Mouse (Mus musculus) neural tube, embryonic 15.5 days (tissue): ENCODE results near the gene Zdhhc9. TPM values are rescaled to one million over a fixed set of nuclear protein-coding genes. Genes with fewer than 3 reads are reported as not detected.

ENCODE experiments used
- ATAC-seq: fragments of 200-750 bp; cut with Nextera tagmentation; 2 replicates; pipeline ENCODE4 v1.8.0; 2017; ENCODE audit warnings: mild to moderate bottlenecking, moderate TSS enrichment, moderate library complexity; ENCODE audit not compliant: low FRiP score
- H3K27ac ChIP-seq: fragments of 300-500 bp; sonication (generic); replicated peaks from 2 replicates; pipeline ENCODE4 v1.5.1; 2015; ENCODE audit warnings: mild to moderate bottlenecking, inconsistent platforms
- H3K27me3 ChIP-seq: fragments of 300-500 bp; sonication (generic); replicated peaks from 2 replicates; pipeline ENCODE4 v1.6.1; 2015; ENCODE audit warnings: inconsistent platforms
- H3K36me3 ChIP-seq: fragments of 300-500 bp; sonication (generic); 2 replicates; pipeline ENCODE4 v1.6.1; 2015; ENCODE audit warnings: inconsistent platforms
- H3K4me1 ChIP-seq: fragments of 300-500 bp; sonication (generic); 2 replicates; pipeline ENCODE4 v1.6.1; 2015; ENCODE audit warnings: inconsistent platforms
- H3K4me2 ChIP-seq: fragments of 300-500 bp; sonication (generic); 2 replicates; pipeline ENCODE4 v1.6.1; 2015; ENCODE audit warnings: inconsistent platforms, mild to moderate bottlenecking, moderate library complexity
- H3K4me3 ChIP-seq: fragments of 300-500 bp; sonication (generic); replicated peaks from 2 replicates; pipeline ENCODE4 v1.5.1; 2015; ENCODE audit warnings: mild to moderate bottlenecking, inconsistent platforms
- H3K9ac ChIP-seq: fragments of 300-500 bp; sonication (generic); replicated peaks from 2 replicates; pipeline ENCODE4 v1.6.1; 2015; ENCODE audit warnings: mild to moderate bottlenecking, inconsistent platforms
- H3K9me3 ChIP-seq: fragments of 300-500 bp; sonication (generic); replicated peaks from 2 replicates; pipeline ENCODE4 v1.6.1; 2016; ENCODE audit warnings: inconsistent platforms
- WGBS: fragments of 180-500 bp; shearing (Covaris S2); methylation state at CpG from one replicate; pipeline ENCODE4 v1.1.7; 2015; ENCODE audit warnings: mixed read lengths; 5-methylcytosine and 5-hydroxymethylcytosine counted together
- polyA plus RNA-seq: library from polyadenylated mRNA; unstranded; fragments of >200 nt; fragmentation: Nextera tagmentation; extraction: Ambion mirVana; gene quantifications from 2 replicates; pipeline ENCODE4 v1.2.1, GENCODE M21; 2015

Gene Zdhhc9
- polyA plus RNA-seq, 1 experiment from 2014 or later, result 8.7 TPM

DNA sequence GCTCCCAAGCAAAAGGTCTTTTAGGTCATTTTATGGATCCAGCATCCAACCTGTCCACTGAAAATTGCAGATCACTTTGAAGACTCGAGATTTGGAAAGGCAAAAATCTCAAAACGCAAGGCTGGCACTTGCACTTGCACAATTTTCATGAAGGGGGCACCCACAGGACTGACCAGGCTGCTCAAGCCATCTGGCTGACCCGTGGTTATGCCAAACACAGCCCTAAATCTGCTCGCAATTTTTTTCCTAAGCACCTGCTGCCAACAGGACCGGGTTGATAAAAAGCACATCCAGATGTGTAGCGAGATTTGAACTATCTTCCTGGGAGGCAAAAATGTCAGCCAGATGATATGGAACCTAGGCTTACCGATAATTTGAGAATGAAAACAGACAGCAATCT lies 4.9 kb downstream of the Zdhhc9 start:
- Histone ChIP-seq H3K36me3 (no peaks in the 10 kb centered on the region), H3K27ac (no peak overlapping the region), H3K9ac (no peak overlapping the region), H3K9me3 (no peaks in the 10 kb centered on the region), H3K4me3 (no peak overlapping the region), H3K4me2 (no peak overlapping the region), H3K27me3 (no peaks in the 10 kb centered on the region), H3K4me1 (peaks cover 26% of the 10 kb centered on the region)
- 81% methylated on average over 7 of the region's 7 CpGs for WGBS
- no peak for ATAC-seq

DNA sequence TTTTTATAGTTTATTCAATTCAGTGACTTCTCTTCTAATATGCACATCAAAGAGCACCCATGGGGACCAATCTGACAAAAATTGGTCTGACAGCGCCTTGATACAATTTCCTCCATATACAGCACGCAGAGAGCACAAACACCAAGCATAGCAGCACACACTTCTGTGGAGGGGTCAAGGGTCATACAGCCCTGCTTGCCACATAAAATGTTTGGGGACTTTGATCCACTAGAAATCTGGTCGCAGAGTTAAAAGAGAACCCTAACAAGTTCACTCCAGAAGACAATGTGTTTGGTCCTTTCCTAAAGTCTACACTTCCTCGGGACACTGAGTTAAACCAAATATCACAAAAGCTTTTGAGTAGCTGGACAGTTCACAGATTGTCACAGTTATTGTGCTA lies 5.7 kb downstream of the Zdhhc9 start:
- no peak overlapping the region for H3K27ac ChIP-seq
- 64% methylated on average over 4 of the region's 4 CpGs for WGBS
- H3K9me3 ChIP-seq, result no peaks in the 10 kb centered on the region
- H3K9ac ChIP-seq, result no peak overlapping the region
- H3K4me2 ChIP-seq, result no peak overlapping the region
- no peak for ATAC-seq
- H3K4me3 ChIP-seq, result no peak overlapping the region
- no peaks in the 10 kb centered on the region for H3K27me3 ChIP-seq
- peaks cover 26% of the 10 kb centered on the region for H3K4me1 ChIP-seq
- H3K36me3 ChIP-seq, result no peaks in the 10 kb centered on the region

DNA sequence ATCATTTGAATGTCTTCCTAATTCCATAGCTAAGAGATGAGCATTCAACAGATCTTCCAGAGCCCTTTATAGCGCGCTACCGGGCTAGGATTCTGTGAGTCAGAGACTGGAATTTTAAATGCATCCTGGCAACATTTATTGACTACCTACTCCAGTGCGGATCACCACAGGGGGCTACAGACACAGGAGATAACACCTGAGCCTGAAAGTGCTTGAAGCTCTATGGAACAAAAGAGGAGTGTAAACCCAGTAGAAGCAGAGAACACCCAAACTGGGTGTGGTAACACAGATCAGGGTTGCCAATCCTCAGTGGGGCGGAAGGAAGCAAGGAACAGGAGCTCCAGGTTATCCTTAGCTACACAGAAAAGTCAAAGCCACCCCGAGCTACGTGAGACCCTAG lies 6.2 kb downstream of the Zdhhc9 start:
- Histone ChIP-seq H3K36me3 (no peaks in the 10 kb centered on the region), H3K9me3 (no peaks in the 10 kb centered on the region), H3K4me3 (no peak overlapping the region), H3K27me3 (no peaks in the 10 kb centered on the region), H3K4me2 (no peak overlapping the region), H3K4me1 (peaks cover 25% of the 10 kb centered on the region), H3K27ac (no peak overlapping the region), H3K9ac (no peak overlapping the region)
- 82% methylated on average over 7 of the region's 7 CpGs for WGBS
- ATAC-seq, result no peak

DNA sequence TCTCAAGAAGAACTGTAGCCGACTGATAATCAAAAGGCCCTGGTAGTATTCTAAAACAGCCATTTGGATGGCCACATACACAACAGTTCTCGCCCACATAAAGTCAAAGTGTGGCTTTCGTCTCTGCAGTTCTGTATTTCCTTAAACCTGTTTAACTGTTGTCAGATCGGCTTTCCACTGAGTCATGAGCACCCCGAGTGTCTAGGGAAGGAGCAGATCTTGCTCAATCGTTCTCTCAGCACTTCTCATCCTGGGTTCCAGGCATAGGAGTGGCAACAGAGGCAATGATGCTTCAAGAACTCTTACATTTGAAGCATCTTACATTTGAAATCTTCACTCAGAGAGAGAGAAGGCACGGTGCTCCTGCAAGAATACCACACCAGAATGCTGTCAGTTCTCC lies 6.7 kb downstream of the Zdhhc9 start:
- no peak overlapping the region for H3K4me3 ChIP-seq
- peaks cover 20% of the 10 kb centered on the region for H3K4me1 ChIP-seq
- no peak for ATAC-seq
- H3K9ac ChIP-seq, result no peak overlapping the region
- H3K27me3 ChIP-seq, result no peaks in the 10 kb centered on the region
- no peaks in the 10 kb centered on the region for H3K9me3 ChIP-seq
- no peak overlapping the region for H3K4me2 ChIP-seq
- WGBS, result 89% methylated on average over 7 of the region's 7 CpGs
- H3K27ac ChIP-seq, result no peak overlapping the region
- H3K36me3 ChIP-seq, result no peaks in the 10 kb centered on the region

DNA sequence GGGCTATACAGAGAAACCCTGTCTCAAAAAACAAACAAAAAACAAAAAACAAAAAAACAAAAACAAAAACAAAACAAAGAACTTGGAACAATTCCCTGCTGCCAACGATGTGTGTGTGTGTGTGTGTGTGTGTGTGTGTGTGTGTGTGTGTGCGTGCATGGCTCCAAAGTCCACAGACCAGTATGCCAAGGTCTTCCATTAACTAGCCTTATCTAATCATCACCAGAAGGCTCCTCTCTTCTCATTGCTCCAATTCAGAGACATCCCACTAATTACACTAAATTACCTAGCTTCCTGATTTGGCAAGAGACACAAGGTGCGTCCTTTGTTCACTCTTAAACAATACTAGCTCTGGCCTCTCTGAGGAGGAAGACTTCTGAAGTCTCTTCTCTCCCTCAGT lies 8.0 kb downstream of the Zdhhc9 start:
- H3K9ac ChIP-seq, result no peak overlapping the region
- no peaks in the 10 kb centered on the region for H3K27me3 ChIP-seq
- no peaks in the 10 kb centered on the region for H3K36me3 ChIP-seq
- no peaks in the 10 kb centered on the region for H3K9me3 ChIP-seq
- H3K4me2 ChIP-seq, result no peak overlapping the region
- H3K4me1 ChIP-seq, result peaks cover 13% of the 10 kb centered on the region
- no peak overlapping the region for H3K27ac ChIP-seq
- no peak for ATAC-seq
- no peak overlapping the region for H3K4me3 ChIP-seq
- 84% methylated on average over 3 of the region's 3 CpGs for WGBS

DNA sequence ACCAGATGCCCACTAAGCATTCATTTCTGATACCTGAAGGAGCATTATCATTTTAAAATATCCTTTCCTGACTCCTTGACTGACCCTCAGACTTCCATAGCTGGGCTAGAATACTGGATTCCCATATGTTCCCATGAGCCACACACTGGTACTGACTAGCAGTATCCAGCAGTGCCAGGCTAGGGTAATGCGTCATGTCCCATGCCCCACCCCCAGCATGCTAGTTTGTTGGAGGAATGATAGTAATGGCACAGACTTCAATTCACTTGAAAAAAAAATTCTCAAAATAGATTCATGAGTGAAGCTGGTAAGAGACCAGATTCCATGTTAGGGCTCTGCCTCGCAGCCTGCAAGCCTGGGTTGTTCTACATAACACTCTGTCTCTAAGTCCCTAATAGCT lies 9.7 kb downstream of the Zdhhc9 start:
- no peak for ATAC-seq
- Histone ChIP-seq H3K27me3 (no peaks in the 10 kb centered on the region), H3K9ac (no peak overlapping the region), H3K4me1 (no peaks in the 10 kb centered on the region), H3K9me3 (no peaks in the 10 kb centered on the region), H3K36me3 (no peaks in the 10 kb centered on the region), H3K27ac (no peak overlapping the region), H3K4me2 (no peak overlapping the region), H3K4me3 (no peak overlapping the region)
- 93% methylated on average over 2 of the region's 2 CpGs for WGBS

DNA sequence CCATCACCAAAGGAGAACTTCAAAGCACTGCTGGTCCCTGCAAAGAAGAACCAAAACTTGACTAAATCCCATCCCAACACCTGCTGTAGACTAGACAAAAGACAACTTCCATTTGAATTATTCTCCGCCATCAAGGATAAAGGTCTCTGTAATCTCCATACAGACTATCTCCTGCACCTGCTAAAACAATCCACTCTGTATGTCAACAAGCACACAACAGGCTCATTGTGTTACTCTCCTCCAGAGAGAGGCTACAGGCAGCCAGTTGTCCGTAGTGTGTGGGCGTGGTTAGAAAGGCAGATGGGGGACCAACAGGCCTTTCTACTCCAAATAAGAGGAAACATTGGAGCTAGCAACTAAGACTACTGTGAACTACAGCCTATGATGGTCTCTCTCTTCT lies 10.8 kb downstream of the Zdhhc9 start:
- no peak for ATAC-seq
- Histone ChIP-seq H3K4me1 (no peaks in the 10 kb centered on the region), H3K27me3 (no peaks in the 10 kb centered on the region), H3K9ac (no peak overlapping the region), H3K4me2 (no peak overlapping the region), H3K4me3 (no peak overlapping the region), H3K27ac (no peak overlapping the region), H3K36me3 (0 out of 2 replicates have a peak, but pooled peaks cover 4% of the 10 kb centered on the region), H3K9me3 (no peaks in the 10 kb centered on the region)
- 78% methylated on average over 3 of the region's 3 CpGs for WGBS

DNA sequence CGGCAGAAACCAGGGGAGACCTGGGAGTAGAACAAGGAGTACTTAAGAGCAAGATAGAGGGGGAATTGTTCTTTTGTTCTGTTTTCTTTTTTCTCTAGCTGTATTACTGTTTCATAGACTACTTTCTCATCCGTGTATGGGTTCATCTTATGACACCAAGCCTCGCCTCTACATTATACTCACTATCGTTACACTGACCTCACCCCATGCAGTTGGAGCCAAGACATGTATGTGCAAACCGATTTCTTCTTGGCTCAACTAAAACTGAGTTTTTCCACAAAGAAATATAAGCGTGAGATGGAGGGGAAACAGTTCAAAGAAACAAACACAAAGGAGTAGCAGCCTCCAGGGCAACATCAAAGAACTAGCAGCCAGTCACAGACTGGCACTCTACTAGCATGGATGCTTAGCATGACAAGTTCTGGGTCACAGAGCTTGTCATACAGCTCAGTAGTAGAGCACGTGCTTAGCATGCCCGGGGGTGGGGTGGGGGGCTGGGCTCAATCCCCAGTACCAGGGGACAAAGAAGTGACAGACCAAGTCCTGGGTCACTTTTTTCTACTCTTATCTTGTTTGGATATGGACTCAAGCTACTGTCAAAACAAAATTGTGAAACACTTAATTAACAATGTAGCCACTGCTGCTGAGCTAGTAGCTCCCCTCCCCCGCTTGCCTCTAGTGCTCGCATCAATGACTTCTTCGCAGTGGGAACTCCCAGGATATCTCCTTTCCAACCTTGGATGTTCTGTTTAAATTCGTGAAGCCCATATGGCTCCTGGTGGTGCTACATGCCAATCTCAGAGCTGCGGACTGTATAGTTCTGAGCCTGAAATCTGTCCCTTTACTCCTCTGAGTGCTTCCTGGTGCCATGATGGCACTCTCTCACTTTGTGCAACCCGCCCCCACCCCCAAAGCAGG lies 15.2 kb downstream of the Zdhhc9 start:
- ATAC-seq, result no peak
- WGBS, result 73% methylated on average over 14 of the region's 14 CpGs
- Histone ChIP-seq H3K4me3 (no peak overlapping the region), H3K9me3 (no peaks in the 10 kb centered on the region), H3K4me1 (no peaks in the 10 kb centered on the region), H3K27ac (no peak overlapping the region), H3K4me2 (no peak overlapping the region), H3K36me3 (peaks cover 6% of the 10 kb centered on the region; the same call in 1 of the 2 replicates), H3K9ac (no peak overlapping the region), H3K27me3 (no peaks in the 10 kb centered on the region)

DNA sequence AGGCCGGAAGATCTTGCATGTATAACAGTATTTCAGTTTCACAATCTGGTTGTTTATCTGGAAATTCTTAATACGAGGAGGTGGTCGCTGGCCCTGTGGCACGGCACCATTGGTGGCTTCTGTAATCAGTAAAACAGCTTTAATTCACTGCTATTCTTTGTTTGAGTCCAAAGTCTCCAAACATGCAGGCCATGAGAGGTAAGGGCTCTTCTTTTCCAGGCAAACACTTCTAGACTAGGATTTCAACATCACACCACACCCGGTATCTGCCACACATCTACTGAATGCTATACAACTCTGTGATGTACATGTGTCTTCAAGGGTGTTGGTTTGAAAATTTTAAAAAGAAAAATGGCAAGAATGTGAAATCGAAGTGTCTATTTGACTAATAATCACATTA lies 17.4 kb downstream of the Zdhhc9 start:
- H3K9me3 ChIP-seq, result no peaks in the 10 kb centered on the region
- H3K4me3 ChIP-seq, result no peak overlapping the region
- H3K36me3 ChIP-seq, result peaks cover 6% of the 10 kb centered on the region; the same call in 1 of the 2 replicates
- no peaks in the 10 kb centered on the region for H3K4me1 ChIP-seq
- WGBS, result 91% methylated on average over 6 of the region's 6 CpGs
- no peak overlapping the region for H3K9ac ChIP-seq
- no peak overlapping the region for H3K27ac ChIP-seq
- H3K27me3 ChIP-seq, result no peaks in the 10 kb centered on the region
- H3K4me2 ChIP-seq, result no peak overlapping the region
- ATAC-seq, result no peak

DNA sequence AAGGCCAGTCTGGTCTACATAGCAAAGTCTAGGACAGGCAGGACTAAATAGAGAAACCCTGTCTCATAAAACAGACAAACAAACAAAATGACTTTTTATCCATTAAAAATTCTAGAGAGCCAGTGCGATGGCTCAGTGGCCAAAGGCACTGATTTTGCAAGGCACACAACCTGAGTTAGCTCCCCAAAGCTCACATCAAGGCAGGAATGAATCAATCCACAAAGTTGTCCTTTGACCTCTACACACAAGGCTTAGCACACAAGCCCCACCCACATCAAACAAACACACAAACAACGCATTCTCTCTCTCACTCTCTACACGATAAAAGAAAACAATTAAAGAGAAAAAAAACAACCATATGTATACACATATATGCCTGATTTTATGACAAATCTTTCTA lies 24.0 kb downstream of the Zdhhc9 start:
- Histone ChIP-seq H3K27me3 (no peaks in the 10 kb centered on the region), H3K9me3 (no peaks in the 10 kb centered on the region), H3K4me2 (no peak overlapping the region), H3K36me3 (peaks cover 7% of the 10 kb centered on the region; the same call in 1 of the 2 replicates), H3K4me1 (no peaks in the 10 kb centered on the region), H3K9ac (no peak overlapping the region), H3K27ac (no peak overlapping the region), H3K4me3 (no peak overlapping the region)
- WGBS, result 85% methylated on average over 3 of the region's 3 CpGs
- no peak for ATAC-seq

DNA sequence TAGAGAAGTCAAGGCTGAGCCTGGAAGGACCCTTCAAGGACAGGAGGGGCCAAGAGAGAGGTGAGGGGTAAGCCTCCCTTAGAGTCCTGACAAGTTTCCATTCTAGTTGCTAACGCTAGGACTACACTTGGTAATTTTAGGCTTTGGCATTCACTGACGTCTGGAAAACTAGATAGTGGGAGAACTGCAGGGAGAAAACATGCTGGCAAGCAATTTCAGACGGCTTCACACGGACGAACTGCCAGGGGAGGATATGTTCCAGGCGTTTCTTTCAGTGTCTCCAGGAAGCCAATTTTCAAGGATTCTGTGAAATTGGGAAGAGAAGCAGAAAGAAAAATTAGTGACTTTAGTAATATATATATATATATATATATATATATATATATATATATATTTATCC lies 26.8 kb downstream of the Zdhhc9 start:
- peaks cover 19% of the 10 kb centered on the region; the same call in 1 of the 2 replicates for H3K36me3 ChIP-seq
- H3K4me3 ChIP-seq, result no peak overlapping the region
- H3K9me3 ChIP-seq, result no peaks in the 10 kb centered on the region
- no peaks in the 10 kb centered on the region for H3K4me1 ChIP-seq
- no peaks in the 10 kb centered on the region for H3K27me3 ChIP-seq
- no peak overlapping the region for H3K4me2 ChIP-seq
- 89% methylated on average over 6 of the region's 6 CpGs for WGBS
- H3K9ac ChIP-seq, result no peak overlapping the region
- no peak for ATAC-seq
- no peak overlapping the region for H3K27ac ChIP-seq

DNA sequence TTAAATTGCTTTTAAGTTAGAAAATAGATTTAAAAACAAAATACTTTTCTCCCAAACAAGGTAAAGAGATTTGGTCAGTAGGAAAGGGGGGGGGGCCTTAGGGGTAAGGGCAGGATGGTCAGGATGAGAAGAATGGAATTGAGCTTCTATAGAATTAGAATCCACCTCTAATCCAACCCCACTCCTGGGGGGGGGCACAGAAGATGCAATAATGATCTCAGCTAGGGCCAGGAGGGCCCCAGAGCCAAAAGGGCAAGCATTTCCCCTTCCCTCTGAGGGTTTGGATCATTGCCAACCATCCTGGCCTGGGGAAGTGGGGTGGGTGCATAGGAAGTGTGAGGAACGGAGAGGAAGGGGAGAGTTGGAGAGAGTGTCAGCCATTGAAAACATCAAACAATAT lies 38.3 kb downstream of the Zdhhc9 start:
- no peak for ATAC-seq
- Histone ChIP-seq H3K4me1 (no peaks in the 10 kb centered on the region), H3K4me3 (no peak overlapping the region), H3K9ac (no peak overlapping the region), H3K27me3 (no peaks in the 10 kb centered on the region), H3K27ac (no peak overlapping the region), H3K4me2 (no peak overlapping the region), H3K36me3 (0 out of 2 replicates have a peak, but pooled peaks cover 4% of the 10 kb centered on the region), H3K9me3 (no peaks in the 10 kb centered on the region)
- 32% methylated on average over 1 of the region's 1 CpGs for WGBS
